Mouse (Mus musculus) kidney, embryonic 16.5 days (tissue): Measurements from ENCODE around the gene Mlh3. TPM values are rescaled to one million over a fixed set of nuclear protein-coding genes. Genes with fewer than 3 reads are reported as not detected.

ENCODE experiments used
- ATAC-seq: fragments of 200-750 bp; cut with Nextera tagmentation; 2 replicates; pipeline ENCODE4 v1.8.0; 2017; ENCODE audit warnings: moderate TSS enrichment; ENCODE audit not compliant: low FRiP score, low TSS enrichment
- H3K27ac ChIP-seq: fragments of 300-500 bp; sonication (generic); 2 replicates; pipeline ENCODE4 v1.5.1; 2014; ENCODE audit warnings: low read length
- H3K27me3 ChIP-seq: fragments of 300-500 bp; sonication (generic); 2 replicates; pipeline ENCODE4 v1.6.1; 2014; ENCODE audit warnings: low read length, control low read depth, mixed read lengths; ENCODE audit not compliant: insufficient read depth
- H3K36me3 ChIP-seq: fragments of 300-500 bp; sonication (generic); 2 replicates; pipeline ENCODE4 v1.6.1; 2014; ENCODE audit warnings: low read length, control low read depth, mixed read lengths; ENCODE audit not compliant: insufficient read depth
- H3K4me1 ChIP-seq: fragments of 300-500 bp; sonication (generic); 2 replicates; pipeline ENCODE4 v1.6.1; 2014; ENCODE audit warnings: low read length, control low read depth, mixed read lengths; ENCODE audit not compliant: insufficient read depth
- H3K4me2 ChIP-seq: fragments of 300-500 bp; sonication (generic); replicated peaks from 2 replicates; pipeline ENCODE4 v1.6.1; 2014; ENCODE audit warnings: low read depth, low read length
- H3K4me3 ChIP-seq: fragments of 300-500 bp; sonication (generic); 2 replicates; pipeline ENCODE4 v1.5.1; 2014; ENCODE audit warnings: mild to moderate bottlenecking, low read length
- H3K9ac ChIP-seq: fragments of 300-500 bp; sonication (generic); replicated peaks from 2 replicates; pipeline ENCODE4 v1.6.1; 2014; ENCODE audit warnings: low read length
- H3K9me3 ChIP-seq: fragments of 300-500 bp; sonication (generic); 2 replicates; pipeline ENCODE4 v1.6.1; 2016; ENCODE audit warnings: low read length, control low read depth
- WGBS: fragments of 180-500 bp; shearing (Covaris S2); extraction: QIAGEN DNeasy Blood & Tissue Kit; methylation state at CpG from one replicate; pipeline ENCODE4 v1.1.7; 2014; 5-methylcytosine and 5-hydroxymethylcytosine counted together
- polyA plus RNA-seq: library from polyadenylated mRNA; unstranded; fragments of >200 nt; fragmentation: Nextera tagmentation; extraction: Ambion mirVana; gene quantifications from 2 replicates; pipeline ENCODE4 v1.2.1, GENCODE M21; 2015

The Mlh3 gene
- 9.7 and 10.9 TPM in 2 replicates for polyA plus RNA-seq

DNA sequence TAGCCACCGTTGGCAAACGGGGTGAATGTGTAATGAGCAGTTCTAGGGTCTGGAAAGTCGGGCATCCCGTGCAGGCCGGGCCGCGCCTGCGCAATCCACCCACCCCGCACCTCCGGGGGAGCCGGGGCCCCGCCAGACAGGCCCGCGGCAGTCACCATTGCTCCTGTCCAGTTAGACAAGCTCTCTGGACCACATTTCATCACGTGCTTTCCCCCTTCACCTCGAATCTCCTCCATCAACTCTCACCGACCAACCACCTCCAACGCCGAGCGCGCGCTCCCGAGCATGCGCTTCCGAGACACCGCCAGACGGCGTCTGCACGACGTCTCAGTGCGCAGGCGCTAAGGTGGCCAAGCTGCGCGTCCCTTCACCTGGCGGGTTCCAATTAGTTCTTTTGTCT, at the start of gene Mlh3:
Mlh3 (minus strand) TSS at position 281 of the 400 bp plus-strand sequence.
- Histone ChIP-seq H3K27me3 (no peaks in the 10 kb centered on the region), H3K4me1 (peaks cover 20% of the 10 kb centered on the region), H3K27ac (peak within 1 kb of the TSS; percentile 75), H3K9me3 (no peaks in the 10 kb centered on the region), H3K36me3 (peaks cover 7% of the 10 kb centered on the region), H3K9ac (peak within 1 kb of the TSS; percentile 76), H3K4me3 (peak within 1 kb of the TSS; percentile 55), H3K4me2 (peak within 1 kb of the TSS; percentile 65)
- peak; percentile 87 for ATAC-seq
- under 1% methylated on average over 35 of the region's 35 CpGs for WGBS

DNA sequence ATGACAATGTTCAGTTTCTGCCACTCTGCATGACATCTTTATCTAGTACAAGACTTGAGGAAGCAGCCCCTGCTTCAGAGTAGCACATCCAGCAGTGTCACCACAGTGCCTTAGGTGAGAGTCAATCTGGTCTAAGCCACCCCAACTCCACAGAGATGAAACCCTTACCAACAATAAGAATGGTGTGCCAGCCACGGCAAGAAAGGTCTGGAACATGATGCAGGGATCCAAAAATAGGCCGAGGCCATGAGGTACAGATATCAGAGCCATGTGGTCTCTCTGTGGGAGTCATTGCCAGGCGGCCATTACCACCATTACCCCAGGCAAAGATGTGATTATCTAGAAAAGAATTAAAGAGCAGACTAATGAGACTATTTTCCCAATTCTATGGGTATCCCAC, 38.3 kb upstream of the Mlh3 start:
- Histone ChIP-seq H3K27me3 (no peaks in the 10 kb centered on the region), H3K27ac (no peak overlapping the region), H3K9me3 (no peaks in the 10 kb centered on the region), H3K4me3 (no peak overlapping the region), H3K36me3 (peaks cover 89% of the 10 kb centered on the region), H3K4me2 (no peak overlapping the region), H3K9ac (no peak overlapping the region), H3K4me1 (no peaks in the 10 kb centered on the region; the same call in 1 of the 2 replicates)
- WGBS, result 89% methylated on average over 3 of the region's 3 CpGs
- no peak for ATAC-seq

DNA sequence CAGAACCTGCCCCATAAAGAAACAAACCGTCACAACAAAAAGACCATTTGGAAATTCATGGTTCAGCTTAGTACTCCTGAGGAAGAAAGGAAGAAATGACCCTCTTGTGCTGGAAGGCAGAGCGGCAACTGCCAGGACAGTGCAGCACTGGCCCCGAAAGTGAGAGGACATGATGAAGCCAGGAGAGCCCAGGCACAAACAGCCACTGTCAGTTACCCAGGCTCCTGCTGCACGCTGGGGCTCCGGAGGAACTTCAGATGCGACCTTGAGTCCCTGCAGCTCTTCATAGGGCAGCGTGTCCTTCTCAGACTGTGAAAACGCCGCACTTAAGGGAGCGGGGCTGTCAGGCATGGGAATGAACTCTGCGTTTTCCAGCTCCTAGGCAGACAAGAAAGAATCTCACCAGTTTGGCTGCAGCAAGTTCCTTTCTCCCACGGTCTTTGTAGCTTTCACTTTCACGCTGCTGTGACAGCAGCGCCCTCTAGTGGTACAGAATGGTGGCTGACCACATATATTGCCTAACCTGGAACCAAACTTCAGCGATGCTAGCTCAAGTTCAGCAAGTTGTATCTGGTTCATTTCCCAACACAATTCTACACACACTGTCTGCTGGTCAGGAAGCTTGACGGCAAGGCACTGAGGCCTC, 35.0 kb upstream of the Mlh3 start:
- Histone ChIP-seq H3K9ac (peak overlapping the region; percentile 3; the same call in 1 of the 2 replicates), H3K4me2 (no peak overlapping the region), H3K9me3 (no peaks in the 10 kb centered on the region), H3K4me1 (no peaks in the 10 kb centered on the region; the same call in 1 of the 2 replicates), H3K27ac (peak overlapping the region; percentile 4; the same call in 1 of the 2 replicates), H3K27me3 (no peaks in the 10 kb centered on the region), H3K4me3 (no peak overlapping the region), H3K36me3 (peaks cover 89% of the 10 kb centered on the region)
- WGBS, result 36% methylated on average over 16 of the region's 16 CpGs
- peak; percentile 52 for ATAC-seq

DNA sequence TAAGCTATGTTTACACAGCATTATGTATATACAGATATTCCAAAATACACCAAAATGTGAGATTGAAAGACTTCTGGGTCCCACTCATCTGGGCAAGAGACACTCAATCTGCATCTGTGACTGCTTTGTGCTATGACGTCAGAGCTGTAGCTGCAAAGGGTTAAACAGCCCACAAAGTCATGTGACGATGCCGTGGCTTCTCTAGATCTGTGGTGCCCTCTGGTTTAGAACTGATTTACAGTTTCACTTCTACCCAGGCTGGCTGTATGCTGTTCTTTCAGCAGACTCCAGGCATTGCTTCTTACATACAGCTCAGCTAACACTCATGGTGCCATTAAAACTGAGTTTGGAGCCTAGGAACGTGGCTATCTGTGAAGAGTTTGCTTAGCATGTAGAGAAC, 34.3 kb upstream of the Mlh3 start:
- no peaks in the 10 kb centered on the region for H3K27me3 ChIP-seq
- H3K36me3 ChIP-seq, result peaks cover 83% of the 10 kb centered on the region
- no peak overlapping the region for H3K9ac ChIP-seq
- H3K9me3 ChIP-seq, result no peaks in the 10 kb centered on the region
- no peaks in the 10 kb centered on the region; the same call in 1 of the 2 replicates for H3K4me1 ChIP-seq
- no peak for ATAC-seq
- WGBS, result 58% methylated on average over 4 of the region's 4 CpGs
- no peak overlapping the region for H3K4me2 ChIP-seq
- no peak overlapping the region for H3K27ac ChIP-seq
- no peak overlapping the region for H3K4me3 ChIP-seq

DNA sequence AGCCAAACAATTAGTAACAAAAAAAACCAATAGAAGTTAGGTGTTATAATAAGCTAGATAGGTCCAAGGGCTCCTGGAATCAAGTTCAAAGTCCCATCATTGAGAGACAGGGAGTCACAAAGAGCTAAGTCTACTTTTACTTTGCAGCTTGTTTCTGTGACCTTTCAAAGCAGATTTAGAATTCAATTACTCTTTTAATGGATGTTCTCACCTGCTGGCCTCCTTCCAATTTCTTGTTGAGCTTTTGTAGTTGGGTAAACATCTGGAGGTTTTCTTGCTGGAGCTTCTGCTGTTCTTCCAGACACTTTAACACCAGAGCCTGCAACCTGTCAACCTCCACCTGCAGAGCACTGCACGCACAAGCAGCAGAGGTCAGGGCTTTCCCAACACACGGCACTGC, 32.9 kb upstream of the Mlh3 start:
- Histone ChIP-seq H3K4me1 (peaks cover 11% of the 10 kb centered on the region), H3K27me3 (no peaks in the 10 kb centered on the region), H3K4me2 (no peak overlapping the region), H3K4me3 (no peak overlapping the region), H3K27ac (no peak overlapping the region), H3K36me3 (peaks cover 70% of the 10 kb centered on the region), H3K9ac (no peak overlapping the region), H3K9me3 (no peaks in the 10 kb centered on the region)
- WGBS, result 46% methylated on average over 2 of the region's 2 CpGs
- no peak for ATAC-seq

DNA sequence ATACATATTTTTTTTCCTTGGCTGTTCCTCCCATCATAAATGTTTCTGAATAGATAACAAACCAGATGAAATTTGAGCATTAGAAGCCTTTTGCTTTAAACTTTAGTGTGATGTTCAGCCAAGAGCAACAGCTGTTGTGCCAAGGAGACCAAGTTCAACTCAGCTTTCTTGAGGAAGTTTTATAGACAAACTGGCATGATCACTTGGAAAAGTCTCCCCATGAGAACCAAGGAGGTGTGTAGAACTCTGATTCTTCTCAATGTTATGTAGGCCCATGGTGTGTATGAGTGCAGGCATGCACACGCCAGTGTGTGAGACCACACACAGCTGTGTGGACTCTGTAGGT, 28.4 kb upstream of the Mlh3 start:
- Histone ChIP-seq H3K27me3 (no peaks in the 10 kb centered on the region), H3K36me3 (peaks cover 32% of the 10 kb centered on the region), H3K27ac (peak overlapping the region; percentile 16), H3K4me3 (no peak overlapping the region), H3K4me1 (peaks cover 28% of the 10 kb centered on the region), H3K4me2 (no peak overlapping the region), H3K9me3 (peaks cover 14% of the 10 kb centered on the region), H3K9ac (no peak overlapping the region)
- WGBS, result 58% methylated on average over 1 of the region's 1 CpGs
- 0 out of 2 replicates have a peak, but pooled peaks have one; percentile 46 for ATAC-seq

DNA sequence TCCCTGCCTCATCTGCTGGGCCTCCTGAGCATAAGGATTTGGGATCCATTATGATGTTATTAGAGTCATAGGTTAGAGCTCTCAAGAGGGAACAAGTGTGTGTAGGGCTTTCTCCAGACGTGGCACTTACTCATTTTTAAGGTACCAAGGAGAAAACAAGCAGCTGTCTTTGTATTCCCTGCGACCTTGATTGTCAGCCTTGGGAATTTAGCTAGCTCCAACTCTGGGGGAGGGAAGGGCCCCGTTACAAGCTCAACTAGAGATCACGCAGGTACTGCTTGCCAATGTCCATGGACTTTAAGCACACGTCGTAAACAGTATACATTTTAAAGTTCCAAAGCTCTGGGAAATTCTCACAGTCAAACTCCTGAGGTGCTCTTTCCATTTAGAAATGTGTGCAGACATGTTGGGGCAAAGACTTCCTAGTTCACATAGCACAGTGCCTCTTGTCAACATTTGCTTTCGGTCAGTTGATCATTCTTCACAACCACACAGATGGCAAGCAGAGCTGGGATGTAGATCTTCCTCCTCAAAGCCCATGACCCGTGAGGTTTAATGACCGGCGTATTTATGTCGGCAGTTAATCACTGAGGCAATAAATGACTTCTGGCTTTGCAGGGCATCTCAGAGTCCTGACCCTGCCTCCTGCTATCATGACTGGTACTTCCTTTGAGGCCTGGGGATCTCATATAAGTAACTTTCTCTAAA, 27.9 kb upstream of the Mlh3 start:
- Histone ChIP-seq H3K4me3 (no peak overlapping the region), H3K4me1 (peaks cover 28% of the 10 kb centered on the region), H3K9me3 (peaks cover 15% of the 10 kb centered on the region), H3K27ac (peak overlapping the region; percentile 76), H3K4me2 (no peak overlapping the region), H3K36me3 (peaks cover 30% of the 10 kb centered on the region), H3K27me3 (no peaks in the 10 kb centered on the region), H3K9ac (no peak overlapping the region)
- WGBS, result 17% methylated on average over 11 of the region's 11 CpGs
- ATAC-seq, result peak; percentile 50; the same call in 1 of the 2 replicates

DNA sequence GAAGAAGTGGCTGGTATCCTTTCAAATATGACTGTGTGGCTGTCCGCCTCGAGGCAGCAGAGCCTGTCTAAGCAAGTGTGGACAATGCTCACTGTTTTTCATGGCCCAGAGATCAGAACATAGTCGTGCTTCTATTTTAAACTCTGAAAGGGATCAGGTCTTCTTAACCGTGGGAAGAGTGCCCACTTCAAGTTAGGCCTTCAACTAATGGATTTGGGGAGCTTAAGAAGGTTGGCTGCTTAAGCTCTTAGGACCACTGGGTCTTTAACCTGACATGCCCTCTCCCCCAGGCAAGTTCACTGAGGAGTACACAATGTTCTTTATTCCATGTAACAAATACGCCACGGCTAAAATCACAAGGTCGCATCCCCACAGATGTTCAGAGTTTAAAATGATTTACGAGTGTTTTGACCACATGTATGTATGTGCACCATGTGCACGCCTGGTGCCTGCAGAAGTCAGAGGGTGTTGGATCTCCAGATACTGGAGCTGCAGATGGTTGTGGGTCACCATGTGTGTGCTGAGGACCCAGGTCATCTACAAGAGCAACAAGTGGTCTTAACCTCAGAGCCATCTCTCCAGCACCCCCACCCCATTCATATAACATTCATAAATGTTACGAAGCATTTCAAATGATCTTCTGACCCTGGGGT, 27.1 kb upstream of the Mlh3 start:
- no peak overlapping the region for H3K9ac ChIP-seq
- 36% methylated on average over 10 of the region's 10 CpGs for WGBS
- peaks cover 27% of the 10 kb centered on the region for H3K36me3 ChIP-seq
- peaks cover 15% of the 10 kb centered on the region for H3K9me3 ChIP-seq
- H3K4me1 ChIP-seq, result peaks cover 28% of the 10 kb centered on the region
- H3K27me3 ChIP-seq, result no peaks in the 10 kb centered on the region
- ATAC-seq, result 0 out of 2 replicates have a peak, but pooled peaks have one; percentile 31
- H3K4me3 ChIP-seq, result no peak overlapping the region
- no peak overlapping the region for H3K4me2 ChIP-seq
- H3K27ac ChIP-seq, result peak overlapping the region; percentile 76

DNA sequence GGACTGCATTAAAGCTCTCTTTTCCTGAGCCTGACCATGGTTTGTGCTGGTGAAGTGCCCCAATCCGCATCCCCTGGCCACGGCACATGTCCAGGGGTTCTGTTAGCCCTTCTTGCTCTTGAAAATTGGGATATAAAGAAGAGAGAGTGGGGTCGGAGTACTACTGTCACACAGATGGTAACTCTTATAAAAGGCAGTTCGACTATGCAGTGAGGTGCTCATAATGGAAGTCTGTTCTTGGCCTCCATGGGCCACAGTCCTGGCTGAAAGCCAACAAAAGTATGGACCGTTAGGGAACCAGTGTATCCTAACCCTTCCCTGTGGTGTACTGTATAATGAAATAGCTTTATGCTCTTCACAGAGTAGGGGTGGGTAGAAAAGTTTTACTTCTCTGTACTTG, 26.5 kb upstream of the Mlh3 start:
- Histone ChIP-seq H3K4me1 (peaks cover 29% of the 10 kb centered on the region), H3K9me3 (peaks cover 15% of the 10 kb centered on the region), H3K4me3 (no peak overlapping the region), H3K36me3 (peaks cover 22% of the 10 kb centered on the region), H3K4me2 (no peak overlapping the region), H3K9ac (no peak overlapping the region), H3K27me3 (no peaks in the 10 kb centered on the region), H3K27ac (no peak overlapping the region)
- WGBS, result 66% methylated on average over 5 of the region's 5 CpGs
- 0 out of 2 replicates have a peak, but pooled peaks have one; percentile 36 for ATAC-seq
